Mouse (Mus musculus) hindbrain, postnatal 0 days (tissue): ENCODE results near the gene Orai1. TPM values are rescaled to one million over a fixed set of nuclear protein-coding genes. Genes with fewer than 3 reads are reported as not detected.

Source experiments
- ATAC-seq: fragments of 200-750 bp; cut with Nextera tagmentation; 2 replicates; pipeline ENCODE4 v1.8.0; 2017; ENCODE audit warnings: mild to moderate bottlenecking, moderate TSS enrichment, moderate library complexity
- DNase-seq: peaks from one replicate; pipeline ENCODE4 v3.0.0-alpha.2; 2015; ENCODE audit warnings: low spot score
- H3K27ac ChIP-seq: fragments of 300-500 bp; sonication (generic); 2 replicates; pipeline ENCODE4 v1.5.1; 2014; ENCODE audit warnings: mild to moderate bottlenecking
- H3K27me3 ChIP-seq: fragments of 300-500 bp; sonication (generic); 2 replicates; pipeline ENCODE4 v1.6.1; 2014; ENCODE audit warnings: low read length, mixed read lengths; ENCODE audit not compliant: insufficient read depth
- H3K36me3 ChIP-seq: fragments of 300-500 bp; sonication (generic); 2 replicates; pipeline ENCODE4 v1.6.1; 2014; ENCODE audit warnings: low read length, mixed read lengths; ENCODE audit not compliant: insufficient read depth
- H3K4me1 ChIP-seq: fragments of 300-500 bp; sonication (generic); 2 replicates; pipeline ENCODE4 v1.6.1; 2014; ENCODE audit warnings: antibody characterized with exemption, low read length, mixed read lengths; ENCODE audit not compliant: insufficient read depth
- H3K4me2 ChIP-seq: fragments of 300-500 bp; sonication (generic); 2 replicates; pipeline ENCODE4 v1.6.1; 2014; ENCODE audit warnings: low read depth, mild to moderate bottlenecking, low read length, moderate library complexity, mixed read lengths
- H3K4me3 ChIP-seq: fragments of 300-500 bp; sonication (generic); 2 replicates; pipeline ENCODE4 v1.5.1; 2014; ENCODE audit warnings: low read length
- H3K9ac ChIP-seq: fragments of 300-500 bp; sonication (generic); replicated peaks from 2 replicates; pipeline ENCODE4 v1.6.1; 2014; ENCODE audit warnings: mild to moderate bottlenecking, low read length, moderate library complexity, mixed read lengths
- H3K9me3 ChIP-seq: fragments of 300-500 bp; sonication (generic); 2 replicates; pipeline ENCODE4 v1.6.1; 2016; ENCODE audit warnings: low read length, mixed read lengths
- CTCF ChIP-seq: IDR thresholded peaks from 2 replicates; pipeline ENCODE4 v1.5.1; 2016; ENCODE audit warnings: antibody characterized with exemption, control low read depth, low read depth
- WGBS: fragments of 180-500 bp; shearing (Covaris S2); extraction: QIAGEN DNeasy Blood & Tissue Kit; methylation state at CpG from one replicate; pipeline ENCODE4 v1.1.7; 2014; 5-methylcytosine and 5-hydroxymethylcytosine counted together
- polyA plus RNA-seq: library from polyadenylated mRNA; unstranded; fragments of >200 nt; fragmentation: Nextera tagmentation; extraction: Ambion mirVana; gene quantifications from 2 replicates; pipeline ENCODE4 v1.2.1, GENCODE M21; 2015
- total RNA-seq: library from RNA; depleted of rRNA; stranded (reverse); fragments of >200 nt; gene quantifications from 2 replicates; pipeline ENCODE4 v1.2.3, GENCODE M21; 2014

Orai1 gene
- total and polyA plus RNA-seq, 2 experiments from 2014 or later, result 18.3 to 20.9 TPM

DNA sequence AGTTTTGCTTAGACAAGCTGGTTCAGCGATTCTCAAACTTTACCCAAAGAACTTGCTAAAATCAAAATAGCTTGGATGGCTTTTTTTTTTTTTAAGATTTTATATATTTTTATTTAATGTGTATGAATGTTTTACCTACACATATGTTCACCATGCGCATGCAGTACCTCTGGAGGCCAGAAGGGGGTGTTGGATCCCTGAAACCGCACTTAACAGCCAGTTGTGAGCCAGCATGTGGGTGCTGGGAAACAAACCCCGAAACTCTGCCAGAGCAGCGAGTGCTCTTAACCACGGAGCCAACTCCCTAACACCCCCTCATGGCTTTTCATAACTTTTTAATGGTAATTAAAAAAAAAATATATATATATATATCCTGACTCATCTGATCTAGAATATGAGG is 4.1 kb upstream of the Orai1 start:
- peaks cover 12% of the 10 kb centered on the region for H3K4me1 ChIP-seq
- no peak overlapping the region for H3K9ac ChIP-seq
- no peaks in the 10 kb centered on the region for H3K36me3 ChIP-seq
- no peak for DNase-seq
- H3K4me2 ChIP-seq, result no peak overlapping the region
- WGBS, result 91% methylated on average over 6 of the region's 6 CpGs
- no peak overlapping the region for H3K4me3 ChIP-seq
- H3K27me3 ChIP-seq, result no peaks in the 10 kb centered on the region
- no peaks in the 10 kb centered on the region for H3K9me3 ChIP-seq
- peak; percentile 52 for TF ChIP-seq CTCF
- no peak overlapping the region for H3K27ac ChIP-seq
- ATAC-seq, result no peak

DNA sequence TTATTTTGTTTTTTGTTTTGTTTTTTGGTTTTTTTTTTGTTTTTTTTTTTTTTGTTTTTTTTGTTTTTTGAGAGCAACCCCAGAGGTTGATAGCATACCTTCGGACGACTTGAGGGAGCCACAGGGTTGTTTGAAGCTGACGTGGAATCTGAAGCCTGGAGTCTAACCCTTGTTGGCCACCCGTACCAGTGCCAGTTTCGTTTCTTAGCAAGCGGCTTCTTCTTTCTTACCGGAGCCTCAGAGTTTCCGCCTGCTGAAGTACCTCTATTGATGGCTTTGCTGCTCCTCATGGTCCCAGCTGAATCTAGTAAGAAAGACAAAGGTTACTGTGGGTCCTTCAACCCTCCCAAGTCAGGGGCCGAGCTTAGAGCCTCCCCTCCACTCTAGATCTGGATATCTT is 3.2 kb upstream of the Orai1 start:
- H3K4me2 ChIP-seq, result no peak overlapping the region
- H3K4me3 ChIP-seq, result no peak overlapping the region
- H3K9ac ChIP-seq, result no peak overlapping the region
- H3K36me3 ChIP-seq, result no peaks in the 10 kb centered on the region
- DNase-seq (no peak), ATAC-seq (no peak)
- H3K4me1 ChIP-seq, result peaks cover 12% of the 10 kb centered on the region
- H3K9me3 ChIP-seq, result no peaks in the 10 kb centered on the region
- H3K27ac ChIP-seq, result no peak overlapping the region
- 94% methylated on average over 9 of the region's 9 CpGs for WGBS
- H3K27me3 ChIP-seq, result no peaks in the 10 kb centered on the region
- no peak for TF ChIP-seq CTCF

DNA sequence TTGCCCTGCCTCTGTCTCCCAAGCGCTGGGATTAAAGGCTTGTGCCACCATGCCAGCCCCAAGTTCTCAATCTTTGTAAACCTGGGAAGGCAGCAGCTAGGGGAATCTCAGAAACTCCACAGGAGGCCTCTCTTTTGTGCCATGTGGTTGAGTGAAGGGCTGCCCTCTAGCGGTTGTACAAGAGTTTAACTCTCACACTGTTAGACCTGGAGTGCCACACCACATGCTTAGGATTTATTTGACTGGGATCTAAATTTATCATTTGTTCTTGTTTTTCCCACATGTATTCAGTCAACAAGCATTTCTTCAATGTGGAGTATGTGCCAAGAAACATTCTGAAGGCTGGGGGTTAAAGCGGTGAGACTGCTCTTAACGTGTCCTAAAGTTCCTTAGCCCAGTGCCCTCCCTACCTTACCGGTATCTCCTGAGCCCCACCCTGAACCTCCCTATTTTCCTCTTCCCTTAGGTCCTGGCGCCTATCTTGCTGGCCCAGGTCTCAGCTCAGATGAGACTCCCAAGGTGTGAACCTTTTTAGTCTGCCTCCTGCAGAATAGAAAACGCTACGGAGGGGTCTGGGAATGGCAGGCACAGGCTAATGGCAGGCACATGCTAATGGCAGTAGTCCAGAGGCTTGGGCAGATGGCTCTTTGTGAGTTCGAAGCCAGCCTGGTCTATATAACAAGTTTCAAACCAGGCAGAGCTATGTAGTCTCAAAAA is 1.1 kb upstream of the Orai1 start:
- Histone ChIP-seq H3K36me3 (no peaks in the 10 kb centered on the region), H3K27me3 (no peaks in the 10 kb centered on the region), H3K9me3 (no peaks in the 10 kb centered on the region), H3K4me2 (no peak overlapping the region), H3K4me1 (peaks cover 12% of the 10 kb centered on the region), H3K4me3 (no peak overlapping the region), H3K9ac (no peak overlapping the region), H3K27ac (no peak overlapping the region)
- DNase-seq (peak; percentile 91), ATAC-seq (no peak)
- TF ChIP-seq CTCF, result peak; percentile 82
- 55% methylated on average over 9 of the region's 9 CpGs for WGBS

DNA sequence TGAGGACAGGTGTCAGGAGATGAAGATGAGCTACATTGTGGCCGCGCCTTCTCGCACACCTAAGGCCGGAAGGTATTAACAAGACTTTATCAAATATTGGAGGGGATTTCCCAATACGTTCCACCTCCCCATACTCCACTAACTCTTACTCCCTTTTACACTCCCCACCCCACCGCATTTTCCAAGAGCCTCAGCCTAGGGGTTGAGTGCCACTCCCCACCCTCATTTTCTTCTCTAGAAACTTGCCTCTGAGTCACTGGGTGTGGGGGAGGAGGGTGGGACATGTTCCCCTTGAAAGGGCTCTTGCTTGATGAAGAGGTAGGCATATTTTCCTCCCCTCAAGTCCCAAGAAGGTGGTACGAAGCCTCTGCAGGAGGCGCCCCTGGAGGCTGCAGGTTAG is 1.0 kb downstream of the Orai1 start:
- ATAC-seq (no peak), DNase-seq (no peak)
- Histone ChIP-seq H3K9ac (peak overlapping the region; percentile 77), H3K4me2 (peak overlapping the region; percentile 80), H3K27ac (peak overlapping the region; percentile 95; the same call in 1 of the 2 replicates), H3K9me3 (no peaks in the 10 kb centered on the region), H3K4me1 (peaks cover 3% of the 10 kb centered on the region; the same call in 1 of the 2 replicates), H3K27me3 (no peaks in the 10 kb centered on the region), H3K36me3 (no peaks in the 10 kb centered on the region), H3K4me3 (peak overlapping the region; percentile 86)
- WGBS, result 23% methylated on average over 8 of the region's 8 CpGs
- TF ChIP-seq CTCF, result no peak; the same call in 1 of the 2 replicates

DNA sequence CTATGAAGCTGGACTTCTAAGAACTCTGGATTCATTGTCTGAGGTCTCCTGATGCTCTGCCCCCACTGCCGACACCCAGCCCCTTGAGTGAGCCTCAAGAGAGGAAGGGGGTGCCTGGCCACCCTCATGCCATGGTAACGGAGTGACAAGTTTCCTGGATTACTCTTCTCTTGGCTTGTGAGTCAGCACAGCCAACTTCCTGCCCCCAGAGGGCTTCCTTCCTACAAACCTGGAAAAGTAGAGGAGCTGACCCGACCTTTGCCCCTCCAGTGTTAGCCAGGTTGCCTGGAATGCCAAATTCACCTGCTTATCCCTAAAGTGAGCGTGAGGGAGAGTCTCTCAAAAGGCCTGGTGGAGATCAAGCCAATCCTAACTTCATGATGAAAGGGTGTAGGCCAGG is 2.6 kb downstream of the Orai1 start:
- Histone ChIP-seq H3K36me3 (no peaks in the 10 kb centered on the region), H3K9me3 (no peaks in the 10 kb centered on the region), H3K9ac (no peak overlapping the region), H3K4me1 (peaks cover 3% of the 10 kb centered on the region; the same call in 1 of the 2 replicates), H3K4me2 (0 out of 2 replicates have a peak overlapping the region, but pooled peaks have one; percentile 5), H3K27ac (no peak overlapping the region), H3K27me3 (no peaks in the 10 kb centered on the region), H3K4me3 (no peak overlapping the region)
- 76% methylated on average over 4 of the region's 4 CpGs for WGBS
- ATAC-seq (no peak), DNase-seq (no peak)
- no peak for TF ChIP-seq CTCF

DNA sequence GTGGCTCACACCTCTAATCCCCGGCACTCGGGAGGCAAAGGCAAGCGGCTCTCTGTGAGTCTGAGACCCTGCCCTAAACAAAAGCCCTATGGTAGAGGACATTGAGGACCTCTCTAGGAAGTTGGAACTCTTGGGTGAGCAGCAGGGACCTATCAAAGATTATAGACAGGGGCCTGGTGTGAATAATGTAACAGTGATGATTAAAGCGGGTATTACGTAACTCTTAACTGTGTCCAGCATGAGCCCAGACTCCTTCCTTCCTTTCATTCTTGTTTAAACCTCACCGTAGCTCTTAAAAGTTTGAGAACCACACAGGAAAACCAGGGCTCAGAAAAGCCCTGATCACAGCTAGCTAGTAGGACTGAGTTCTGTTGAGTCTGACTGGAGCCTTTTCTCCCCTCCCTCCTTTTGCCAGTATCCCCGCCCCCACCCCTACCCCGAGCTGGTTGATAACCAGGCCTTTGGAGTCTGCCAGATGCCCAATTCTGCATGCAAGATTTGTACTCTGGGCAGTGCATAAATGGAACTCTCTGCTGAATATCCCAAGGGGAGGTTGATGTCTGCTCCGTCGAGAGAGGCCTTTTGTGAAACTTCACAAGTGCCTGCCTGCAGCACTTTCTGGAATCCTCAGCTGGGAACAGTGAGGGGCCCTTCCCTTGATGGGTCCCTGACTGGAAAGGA is 4.6 kb downstream of the Orai1 start:
- Histone ChIP-seq H3K9ac (peak overlapping the region; percentile 6; the same call in 1 of the 2 replicates), H3K4me1 (peaks cover 2% of the 10 kb centered on the region; the same call in 1 of the 2 replicates), H3K4me2 (peak overlapping the region; percentile 19; the same call in 1 of the 2 replicates), H3K4me3 (no peak overlapping the region), H3K36me3 (no peaks in the 10 kb centered on the region), H3K9me3 (no peaks in the 10 kb centered on the region), H3K27me3 (no peaks in the 10 kb centered on the region), H3K27ac (peak overlapping the region; percentile 72)
- peak; percentile 82 for DNase-seq
- peak; percentile 63 for ATAC-seq
- WGBS, result 40% methylated on average over 10 of the region's 10 CpGs
- no peak for TF ChIP-seq CTCF
